Mouse (Mus musculus) gonadal fat pad, adult 2 months (tissue): ENCODE measurements around the gene Ffar2. TPM values are rescaled to one million over a fixed set of nuclear protein-coding genes. Genes with fewer than 3 reads are reported as not detected.

Source experiments
- DNase-seq: peaks from one replicate; pipeline ENCODE4 v3.0.0-alpha.2; 2012; ENCODE audit warnings: low read depth
- polyA plus RNA-seq: library from polyadenylated mRNA; depleted of rRNA; stranded (reverse); fragments of >200 nt; gene quantifications from 2 replicates; pipeline ENCODE4 v1.2.3, GENCODE M21; 2012

Gene Ffar2
- polyA plus RNA-seq, 1 experiment = 62.5 TPM

- DNase-seq = no peak
Measured at GRCm38 (mm10) chr7:30821532-30821931, 2.0 kb downstream of the Ffar2 start.

DNA sequence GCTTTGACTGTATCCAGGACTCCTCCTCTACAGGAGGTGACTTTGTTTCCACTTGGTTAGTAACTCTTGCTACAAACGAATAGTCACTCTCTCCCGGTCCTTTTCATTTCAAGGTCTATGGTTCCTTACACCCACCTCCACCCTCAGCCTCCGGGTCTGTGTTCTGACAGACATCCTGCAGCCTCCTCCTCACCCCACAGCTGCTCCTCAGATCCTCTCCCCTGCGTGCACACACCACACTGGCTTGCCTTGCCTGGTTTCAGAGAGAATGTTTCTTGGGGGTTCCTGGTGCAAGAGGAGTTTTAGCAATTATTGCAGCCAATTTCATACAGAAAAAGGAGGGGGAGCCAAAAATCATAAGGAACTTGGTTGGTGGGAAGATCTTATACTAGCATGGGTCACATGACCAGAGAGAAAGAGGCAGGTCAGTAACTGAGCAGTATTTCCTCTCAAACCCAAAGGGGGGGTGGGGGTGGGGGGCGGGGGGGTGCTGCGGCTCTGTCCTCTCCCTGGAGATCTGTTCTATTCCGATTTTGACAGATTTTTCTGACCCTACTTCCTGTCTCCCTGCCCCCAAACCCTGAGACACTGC lies 2.6 kb downstream of the Ffar2 start:
- no peak for DNase-seq

- no peak for DNase-seq
Measured at GRCm38 (mm10) chr7:30820131-30820530, 3.4 kb downstream of the Ffar2 start.

- DNase-seq = no peak
Measured at GRCm38 (mm10) chr7:30812291-30812807, 11.2 kb downstream of the Ffar2 start.

GRCm38 (mm10) chr7:30811757-30812290 lies 11.8 kb downstream of the Ffar2 start:
- no peak for DNase-seq

DNA sequence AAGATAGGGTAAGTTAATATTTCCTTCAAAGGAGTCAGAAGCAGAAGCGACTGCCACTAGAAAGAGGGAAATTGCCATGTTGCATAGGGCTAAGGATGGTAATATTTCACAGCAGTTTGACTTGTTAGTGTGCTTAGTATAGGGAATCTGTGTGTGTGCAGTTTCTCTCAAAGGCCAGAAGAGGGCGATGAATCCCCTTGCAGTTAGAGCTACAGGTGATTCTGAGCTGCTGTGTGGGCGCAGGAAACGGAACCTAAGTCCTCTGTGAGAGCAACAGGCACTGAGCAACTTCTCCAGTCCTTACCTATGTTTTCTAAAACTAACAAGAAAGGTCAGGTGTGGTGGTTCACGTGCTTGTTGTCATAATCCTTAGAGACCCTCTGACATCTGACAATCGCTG lies 13.3 kb downstream of the Ffar2 start:
- DNase-seq = no peak

GRCm38 (mm10) chr7:30805924-30806323 lies 17.7 kb downstream of the Ffar2 start:
- no peak for DNase-seq

GRCm38 (mm10) chr7:30804026-30804715 lies 19.4 kb downstream of the Ffar2 start:
- peak; percentile 97 for DNase-seq

DNA sequence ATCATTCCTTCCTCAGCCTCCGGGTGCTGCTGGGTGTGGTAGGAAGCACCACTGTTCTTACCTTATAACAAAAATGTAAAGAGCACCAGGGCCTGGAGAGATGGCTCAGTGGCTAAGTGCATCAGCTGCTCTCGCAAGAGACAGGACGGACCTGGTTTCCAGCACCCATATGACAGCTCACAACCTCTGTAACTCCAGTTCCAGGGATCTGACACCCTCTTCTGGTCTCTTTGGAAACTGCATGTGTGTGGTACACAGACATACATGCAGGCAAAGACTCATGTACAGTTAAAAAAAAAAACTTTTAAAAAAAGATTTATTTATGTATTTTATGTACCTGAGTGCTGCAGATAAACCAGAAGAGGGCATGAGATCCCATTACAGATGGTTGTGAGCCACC lies 20.3 kb downstream of the Ffar2 start:
- no peak for DNase-seq

- DNase-seq = no peak
Measured at GRCm38 (mm10) chr7:30800653-30801052, 22.9 kb downstream of the Ffar2 start.

DNA sequence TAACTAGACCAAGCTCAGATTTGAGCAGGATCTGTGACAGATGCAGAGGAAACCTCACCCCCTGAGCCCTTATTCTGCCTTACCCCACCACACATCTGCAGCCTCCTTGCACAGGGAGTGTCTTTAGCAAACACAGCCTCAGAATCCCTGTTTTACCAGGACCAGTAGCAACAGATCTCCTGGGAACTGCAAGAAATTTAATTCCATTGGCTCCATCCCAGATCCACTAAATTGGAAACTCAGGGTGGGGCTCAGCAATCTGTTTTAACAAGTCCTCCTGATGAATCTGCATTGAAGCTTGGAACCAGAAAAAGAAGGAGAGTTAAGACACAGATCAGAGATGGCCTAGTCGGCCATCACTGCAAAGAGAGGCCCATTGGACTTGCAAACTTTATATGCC lies 26.8 kb downstream of the Ffar2 start:
- DNase-seq = no peak

GRCm38 (mm10) chr7:30794921-30795320 lies 28.7 kb downstream of the Ffar2 start:
- DNase-seq = no peak

DNA sequence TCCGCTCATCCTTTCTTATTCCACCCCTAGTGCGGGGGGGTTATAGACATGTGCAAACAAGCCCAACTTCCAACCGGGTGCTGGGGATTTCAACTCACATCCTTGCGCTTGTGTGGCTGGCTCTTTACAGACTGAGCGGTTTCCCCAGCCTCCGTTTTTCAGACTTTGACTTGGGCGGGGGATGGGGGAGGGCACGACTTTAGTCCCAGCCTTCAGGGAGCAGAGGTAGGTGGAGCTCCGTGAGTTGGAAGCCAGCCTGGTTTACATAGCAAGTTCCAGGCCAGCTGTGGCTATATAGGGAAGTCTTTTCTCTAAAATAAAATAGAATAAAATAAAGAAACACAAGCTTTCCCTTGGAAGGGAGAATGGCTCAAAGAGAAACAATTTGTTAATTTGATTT lies 31.7 kb downstream of the Ffar2 start:
- DNase-seq = no peak

DNA sequence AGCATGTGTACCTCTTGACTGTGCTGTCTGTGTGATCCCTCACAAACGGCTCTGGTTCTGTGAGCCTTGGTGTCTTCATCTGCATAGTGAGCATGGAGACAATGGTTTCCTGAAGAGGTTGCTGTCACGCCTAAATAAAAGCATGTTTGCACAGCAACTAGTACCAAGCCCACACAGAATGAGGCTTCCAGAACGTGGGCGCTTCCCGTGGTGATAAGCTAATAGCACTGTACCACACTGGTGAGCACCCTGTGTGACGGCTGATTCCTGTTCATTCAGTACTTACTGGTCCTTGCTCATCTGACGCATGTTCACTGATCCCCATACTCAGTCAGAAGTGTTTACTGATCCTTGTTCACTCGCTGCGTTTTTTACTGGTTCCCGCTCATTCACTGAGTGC lies 33.4 kb downstream of the Ffar2 start:
- no peak for DNase-seq

DNA sequence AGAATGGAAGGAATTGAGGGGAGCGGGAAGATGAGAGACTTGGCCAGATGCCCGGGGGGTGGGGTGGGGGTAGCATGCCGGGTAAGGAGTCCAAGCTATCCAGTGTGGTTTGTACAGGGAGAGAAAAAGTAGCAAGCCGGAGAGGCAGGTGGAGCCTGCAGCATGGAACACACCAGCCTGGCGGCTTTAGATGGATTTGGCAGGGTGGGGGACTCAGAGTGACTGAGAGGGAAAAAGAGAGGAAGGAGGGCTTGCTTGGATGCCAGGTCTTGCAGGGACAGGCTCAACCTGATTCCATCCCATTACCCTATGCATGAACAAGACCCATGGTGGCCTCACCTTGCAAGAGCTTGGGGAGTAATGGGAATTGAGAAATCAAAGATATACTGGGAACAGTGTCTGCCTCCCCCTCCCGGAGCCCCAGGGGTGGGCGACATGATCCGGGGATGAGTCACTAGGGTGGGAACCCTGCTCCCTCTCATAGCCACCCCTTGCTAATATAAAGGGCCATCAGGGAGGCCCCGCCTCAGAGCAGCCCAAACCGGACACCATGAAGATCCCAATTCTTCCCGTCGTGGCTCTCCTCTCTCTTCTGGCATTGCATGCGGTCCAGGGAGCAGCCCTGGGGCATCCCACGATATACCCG lies 36.1 kb downstream of the Ffar2 start, which contains the start of gene Krtdap:
Gene Krtdap (plus strand): TSS at position 520 of the 646 bp plus-strand sequence.
- DNase-seq = no peak

- DNase-seq = no peak
Measured at GRCm38 (mm10) chr7:30785721-30786546, 37.6 kb downstream of the Ffar2 start.

GRCm38 (mm10) chr7:30785154-30785553 lies 38.4 kb downstream of the Ffar2 start:
- no peak for DNase-seq

DNA sequence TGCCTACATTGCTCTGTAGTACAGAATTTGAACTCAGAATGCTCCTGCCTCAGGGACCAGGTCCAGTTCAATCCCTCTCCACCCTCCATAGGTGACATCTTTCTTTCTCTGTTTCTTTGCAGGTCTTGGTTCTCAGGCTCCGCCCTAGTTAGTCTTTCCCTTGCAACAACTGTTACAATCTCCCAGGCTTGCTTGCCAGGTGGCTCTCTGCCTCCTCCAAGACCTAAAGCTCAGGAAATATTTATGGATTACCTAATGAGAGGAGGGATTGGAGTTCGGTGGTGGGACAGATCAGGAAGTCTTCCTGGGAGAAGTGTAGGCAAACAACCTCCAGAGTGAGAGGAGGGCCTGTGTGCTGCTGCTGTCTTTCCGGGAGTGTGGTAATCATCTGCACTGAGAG lies 40.9 kb downstream of the Ffar2 start:
- peak; percentile 64 for DNase-seq

DNA sequence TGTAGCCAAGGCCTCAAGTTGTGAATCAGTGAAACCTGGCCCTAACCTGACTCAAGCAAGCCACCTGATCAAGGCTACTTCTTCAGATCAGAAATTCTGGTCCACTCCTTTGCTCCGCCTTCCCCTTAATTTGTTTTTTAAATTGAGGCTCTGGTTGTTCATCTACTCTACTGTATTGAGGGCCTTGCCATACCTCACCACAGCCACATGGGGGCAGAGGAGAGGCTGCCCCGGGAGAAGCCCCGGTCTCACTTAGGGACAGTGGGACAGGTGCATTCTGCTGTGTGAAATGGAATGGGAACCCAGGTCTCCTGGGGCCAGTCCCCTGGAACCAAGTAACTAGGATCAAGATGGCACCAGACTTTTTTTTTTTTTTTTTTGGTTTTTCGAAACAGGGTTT lies 41.8 kb downstream of the Ffar2 start:
- DNase-seq = no peak

DNA sequence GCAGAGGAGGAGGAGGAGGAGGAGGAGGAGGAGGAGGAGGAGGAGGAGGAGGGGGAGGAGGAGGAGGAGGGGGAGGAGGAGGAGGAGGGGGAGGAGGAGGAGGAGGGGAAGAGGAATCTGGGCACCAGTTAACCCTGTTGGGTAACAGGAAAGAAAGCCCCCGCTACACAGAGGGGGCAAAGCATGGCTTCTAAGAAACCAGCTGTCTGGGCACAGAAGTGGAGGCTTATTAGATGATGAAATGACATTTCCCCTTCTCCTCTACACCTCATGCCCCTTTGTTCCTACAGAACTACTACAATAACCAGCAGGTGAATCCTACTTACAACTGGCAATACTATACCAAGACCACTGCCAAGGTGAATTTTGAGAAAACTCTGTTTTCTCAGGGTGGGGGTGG lies 45.7 kb downstream of the Ffar2 start:
- no peak for DNase-seq

DNA sequence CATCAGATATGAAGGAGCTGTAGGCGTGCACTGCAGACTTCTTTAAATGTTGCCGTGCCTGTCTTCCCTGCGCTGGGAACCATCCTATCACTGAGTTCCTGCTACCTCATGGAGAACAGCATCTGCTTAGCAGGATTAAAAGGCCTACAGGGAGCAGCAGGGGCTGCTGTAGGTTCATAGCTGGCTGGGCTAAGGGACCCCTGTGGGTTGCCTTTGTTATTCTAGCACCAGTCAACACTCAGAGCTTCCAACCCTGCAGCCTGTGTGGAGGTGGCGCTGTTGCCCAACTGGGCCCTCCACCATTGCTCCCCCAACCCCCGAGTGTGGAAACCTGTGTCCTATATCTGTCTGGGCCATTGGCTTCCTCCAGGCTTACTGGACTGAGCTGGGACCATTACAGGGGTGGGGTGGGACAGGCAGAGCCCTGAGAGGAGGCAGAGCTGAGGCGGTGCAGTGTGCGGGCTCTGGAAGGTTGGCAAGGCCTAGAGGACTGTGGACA lies 46.4 kb downstream of the Ffar2 start:
- no peak for DNase-seq

DNA sequence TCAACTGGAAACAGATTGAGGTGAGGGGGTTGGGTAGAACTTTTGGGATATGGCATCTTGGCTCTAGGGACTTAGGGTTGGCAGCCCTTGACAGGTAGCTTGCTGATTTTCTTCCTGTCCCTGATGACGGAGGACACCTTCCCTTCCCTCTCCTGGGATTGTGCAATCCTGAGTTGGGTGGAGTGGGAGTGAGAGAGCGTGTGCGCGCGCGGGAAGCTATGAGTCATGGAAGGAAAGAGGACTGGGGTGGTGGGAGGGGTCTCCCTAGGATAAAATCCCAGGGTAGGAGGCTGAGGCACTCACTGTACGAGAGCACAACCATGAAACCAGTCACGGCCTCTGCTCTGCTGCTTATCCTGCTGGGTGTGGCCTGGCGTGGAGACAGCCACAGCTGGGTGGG lies 47.5 kb downstream of the Ffar2 start:
- DNase-seq = no peak
